Mouse (Mus musculus) G1E (cell line): Measurements from ENCODE around the gene P2ry6. TPM values are rescaled to one million over a fixed set of nuclear protein-coding genes. Genes with fewer than 3 reads are reported as not detected.

ENCODE experiments used
- ATAC-seq: 2 replicates; pipeline ENCODE4 v1.8.0; 2016; ENCODE audit warnings: mild to moderate bottlenecking; ENCODE audit not compliant: insufficient number of reproducible peaks, poor library complexity, low FRiP score, severe bottlenecking; ENCODE audit errors: extremely low read depth
- DNase-seq: peaks from one replicate; pipeline ENCODE4 v3.0.0; 2012; ENCODE audit warnings: low spot score
- H3K27me3 ChIP-seq: 2 replicates; pipeline ENCODE4 v1.6.1; 2012; ENCODE audit warnings: mild to moderate bottlenecking, low read length, inconsistent platforms; ENCODE audit not compliant: insufficient read depth
- H3K36me3 ChIP-seq: replicated peaks from 2 replicates; pipeline ENCODE3; 2012; ENCODE audit warnings: mild to moderate bottlenecking, inconsistent platforms
- H3K4me1 ChIP-seq: 2 replicates; pipeline ENCODE4 v1.6.1; 2012; ENCODE audit warnings: low read depth, low read length, inconsistent platforms, mixed read lengths; ENCODE audit not compliant: insufficient read depth
- H3K4me3 ChIP-seq: 2 replicates; pipeline ENCODE4 v1.5.1; 2012; ENCODE audit warnings: low read depth, mild to moderate bottlenecking, inconsistent platforms, low read length, moderate library complexity, mixed read lengths
- H3K9me3 ChIP-seq: replicated peaks from 2 replicates; pipeline ENCODE4 v1.6.1; 2012; ENCODE audit warnings: inconsistent platforms
- CTCF ChIP-seq: IDR thresholded peaks from 2 replicates; pipeline ENCODE4 v1.5.1; 2012; ENCODE audit warnings: low read depth, low read length, inconsistent platforms, mixed read lengths
- GATA1 ChIP-seq: IDR thresholded peaks from 2 replicates; pipeline ENCODE4 v1.6.1; 2012; ENCODE audit warnings: borderline replicate concordance, low read length, inconsistent platforms, mixed read lengths
- GATA2 ChIP-seq: IDR thresholded peaks from 2 replicates; pipeline ENCODE4 v1.6.1; 2012; ENCODE audit warnings: low read depth, low read length, inconsistent platforms, borderline replicate concordance
- POLR2AphosphoS5 ChIP-seq: IDR thresholded peaks from 2 replicates; pipeline ENCODE4 v1.6.1; 2012; ENCODE audit warnings: low read depth, low read length, inconsistent platforms; ENCODE audit not compliant: insufficient replicate concordance
- TAL1 ChIP-seq: conservative IDR thresholded peaks from 2 replicates; pipeline ENCODE4 v1.6.1; 2012; ENCODE audit warnings: low read depth, low read length, inconsistent platforms, mixed read lengths
- polyA plus RNA-seq: library from polyadenylated mRNA; stranded (reverse); fragments of >175 nt; gene quantifications from 2 replicates; pipeline ENCODE4 v1.2.3, GENCODE M21; 2012
- total RNA-seq, 2 experiments: library from RNA; stranded (forward) in 1 of 2; stranded (reverse) in 1 of 2; fragments of 200-1000 nt in 1 of 2; fragments of >200 nt in 1 of 2; fragmentation: Nextera tagmentation in 1 of 2; gene quantifications; 2 replicates each; pipeline ENCODE4 v1.2.3; 2014 to 2017

The P2ry6 gene
- total and polyA plus RNA-seq, 3 experiments, result 0.02 to 0.27 TPM; not detected in 1

- DNase-seq (no peak), ATAC-seq (no peak)
- Histone ChIP-seq H3K4me3 (no peak overlapping the region), H3K4me1 (no peaks in the 10 kb centered on the region), H3K9me3 (no peaks in the 10 kb centered on the region), H3K36me3 (no peaks in the 10 kb centered on the region), H3K27me3 (peaks cover 8% of the 10 kb centered on the region)
- no peak for TF ChIP-seq GATA1
- no peak for TF ChIP-seq TAL1
- no peak for TF ChIP-seq GATA2
- TF ChIP-seq POLR2AphosphoS5, result no peak
Measured at GRCm38 (mm10) chr7:100991972-100992371, 17.5 kb upstream of the P2ry6 start.

- no peaks in the 10 kb centered on the region for H3K36me3 ChIP-seq
- H3K27me3 ChIP-seq, result peaks cover 9% of the 10 kb centered on the region
- no peaks in the 10 kb centered on the region for H3K4me1 ChIP-seq
- no peak overlapping the region for H3K4me3 ChIP-seq
- TF ChIP-seq GATA1 (no peak), CTCF (no peak), POLR2AphosphoS5 (no peak), GATA2 (no peak), TAL1 (no peak)
- DNase-seq, result no peak
- no peak for ATAC-seq
- H3K9me3 ChIP-seq, result no peaks in the 10 kb centered on the region
Measured at GRCm38 (mm10) chr7:100990636-100991311, 16.3 kb upstream of the P2ry6 start.

GRCm38 (mm10) chr7:100988092-100988491 is 13.6 kb upstream of the P2ry6 start:
- Histone ChIP-seq H3K9me3 (no peaks in the 10 kb centered on the region), H3K36me3 (no peaks in the 10 kb centered on the region), H3K4me1 (0 out of 2 replicates have a peak, but pooled peaks cover 4% of the 10 kb centered on the region), H3K27me3 (peaks cover 9% of the 10 kb centered on the region), H3K4me3 (no peak overlapping the region)
- ATAC-seq (no peak), DNase-seq (no peak)
- no peak for TF ChIP-seq GATA1
- no peak for TF ChIP-seq TAL1
- TF ChIP-seq POLR2AphosphoS5, result no peak
- no peak for TF ChIP-seq CTCF
- TF ChIP-seq GATA2, result no peak

DNA sequence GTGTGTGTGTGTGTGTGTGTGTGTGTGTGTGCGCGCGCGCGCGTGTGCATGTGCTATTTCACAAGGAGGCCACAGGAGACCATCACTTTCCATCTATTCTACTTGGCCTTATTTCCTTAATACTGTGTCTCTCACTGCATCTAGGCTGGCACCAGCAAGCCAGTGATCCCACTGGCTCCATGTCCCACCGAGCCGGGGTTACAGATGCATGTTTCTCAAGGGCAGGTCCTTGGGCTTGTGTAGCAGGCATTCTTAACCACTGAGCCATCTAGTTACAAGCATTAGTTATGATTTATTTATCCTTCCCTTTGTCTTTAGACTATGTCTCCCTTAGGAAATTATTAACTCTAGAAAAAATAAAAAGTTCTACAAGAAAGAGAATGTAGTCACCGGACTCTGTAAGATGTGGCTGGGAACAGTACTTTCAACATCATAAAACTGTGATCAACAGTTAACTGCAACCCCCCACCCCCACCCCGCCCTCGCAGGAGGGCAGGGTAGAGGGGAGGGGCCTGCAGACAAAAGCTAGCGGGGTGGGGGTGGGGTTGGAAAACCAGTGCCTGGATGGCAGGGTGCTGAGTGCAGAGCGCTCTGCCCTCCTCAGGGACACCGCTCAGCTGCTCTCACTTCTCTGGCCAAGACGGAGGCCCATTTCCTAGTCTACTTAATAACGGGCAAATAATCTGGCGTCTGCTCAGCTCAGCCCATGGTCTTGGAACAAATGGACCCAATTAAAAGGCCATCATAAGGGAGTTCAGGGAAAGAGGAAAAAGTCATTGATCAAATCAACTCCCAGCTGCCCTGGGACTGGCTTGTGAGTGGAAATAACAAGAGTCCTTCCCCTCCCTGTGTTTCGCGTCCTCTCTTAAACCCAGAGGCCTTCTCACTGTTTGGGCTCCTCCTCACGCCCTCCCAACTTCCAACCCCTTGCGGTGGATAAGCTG is 10.3 kb upstream of the P2ry6 start:
- no peaks in the 10 kb centered on the region for H3K9me3 ChIP-seq
- ATAC-seq, result no peak
- no peak overlapping the region for H3K4me3 ChIP-seq
- peaks cover 14% of the 10 kb centered on the region for H3K27me3 ChIP-seq
- 0 out of 2 replicates have a peak, but pooled peaks cover 4% of the 10 kb centered on the region for H3K4me1 ChIP-seq
- TF ChIP-seq CTCF (no peak), POLR2AphosphoS5 (no peak), GATA1 (no peak), TAL1 (no peak), GATA2 (no peak)
- no peak for DNase-seq
- no peaks in the 10 kb centered on the region for H3K36me3 ChIP-seq

DNA sequence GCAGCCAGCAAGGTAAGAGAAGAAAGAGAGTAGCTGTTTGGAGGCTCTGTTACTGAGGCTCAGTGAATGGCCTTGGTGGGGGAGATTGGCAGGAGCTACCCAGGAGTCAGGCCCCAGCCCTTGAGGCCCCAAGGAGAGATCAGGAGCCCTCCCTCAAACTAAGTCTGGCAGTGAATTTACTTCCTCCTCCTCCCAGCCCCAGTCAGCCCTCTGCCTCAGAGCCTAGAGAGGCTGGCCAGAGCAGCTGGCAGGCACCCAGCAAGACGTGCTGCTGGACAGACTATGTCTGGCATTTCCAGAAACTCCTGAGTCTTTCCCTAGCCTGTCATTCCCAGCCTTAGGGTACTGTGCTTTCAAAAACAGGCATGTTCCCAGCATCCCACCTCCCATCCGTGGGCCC is 4.7 kb upstream of the P2ry6 start:
- Histone ChIP-seq H3K4me1 (peaks cover 6% of the 10 kb centered on the region), H3K27me3 (peaks cover 26% of the 10 kb centered on the region), H3K9me3 (no peaks in the 10 kb centered on the region), H3K36me3 (no peaks in the 10 kb centered on the region), H3K4me3 (no peak overlapping the region)
- TF ChIP-seq TAL1 (no peak), GATA1 (no peak), CTCF (no peak), GATA2 (no peak), POLR2AphosphoS5 (no peak)
- DNase-seq (no peak), ATAC-seq (no peak)

DNA sequence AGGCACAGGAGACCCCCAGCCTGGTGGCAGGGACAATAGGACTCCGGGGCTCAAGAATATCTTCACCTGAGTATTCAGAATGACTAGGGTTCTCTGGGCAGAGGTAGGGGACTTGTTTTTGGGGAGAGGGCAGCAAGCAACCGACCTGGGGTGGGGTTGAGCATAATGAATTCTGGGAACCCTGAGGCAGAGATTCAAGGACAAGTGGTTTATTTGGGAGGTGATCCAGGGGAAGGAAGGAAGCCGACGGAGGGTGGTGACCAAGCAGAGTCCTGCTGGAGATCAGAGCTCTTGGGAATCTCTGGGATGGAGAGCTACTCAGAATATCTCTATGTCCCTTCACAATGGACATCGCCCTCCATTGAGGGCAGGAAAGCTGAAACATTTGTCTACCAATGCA is 3.7 kb upstream of the P2ry6 start:
- TF ChIP-seq GATA1, result no peak
- Histone ChIP-seq H3K9me3 (no peaks in the 10 kb centered on the region), H3K27me3 (peaks cover 36% of the 10 kb centered on the region), H3K36me3 (no peaks in the 10 kb centered on the region), H3K4me3 (no peak overlapping the region), H3K4me1 (peaks cover 6% of the 10 kb centered on the region)
- no peak for ATAC-seq
- no peak for DNase-seq
